Mouse (Mus musculus): ENCODE results near the gene Angptl4.
A peak's percentile ranks its signal among the peaks of the same experiment; 100 is the strongest.
"Not testable (repeated sequence)": the region's sequence is repeated elsewhere in the genome, so short reads cannot be mapped to it uniquely, and the experiment has no call there.

Angptl4 gene

DNA sequence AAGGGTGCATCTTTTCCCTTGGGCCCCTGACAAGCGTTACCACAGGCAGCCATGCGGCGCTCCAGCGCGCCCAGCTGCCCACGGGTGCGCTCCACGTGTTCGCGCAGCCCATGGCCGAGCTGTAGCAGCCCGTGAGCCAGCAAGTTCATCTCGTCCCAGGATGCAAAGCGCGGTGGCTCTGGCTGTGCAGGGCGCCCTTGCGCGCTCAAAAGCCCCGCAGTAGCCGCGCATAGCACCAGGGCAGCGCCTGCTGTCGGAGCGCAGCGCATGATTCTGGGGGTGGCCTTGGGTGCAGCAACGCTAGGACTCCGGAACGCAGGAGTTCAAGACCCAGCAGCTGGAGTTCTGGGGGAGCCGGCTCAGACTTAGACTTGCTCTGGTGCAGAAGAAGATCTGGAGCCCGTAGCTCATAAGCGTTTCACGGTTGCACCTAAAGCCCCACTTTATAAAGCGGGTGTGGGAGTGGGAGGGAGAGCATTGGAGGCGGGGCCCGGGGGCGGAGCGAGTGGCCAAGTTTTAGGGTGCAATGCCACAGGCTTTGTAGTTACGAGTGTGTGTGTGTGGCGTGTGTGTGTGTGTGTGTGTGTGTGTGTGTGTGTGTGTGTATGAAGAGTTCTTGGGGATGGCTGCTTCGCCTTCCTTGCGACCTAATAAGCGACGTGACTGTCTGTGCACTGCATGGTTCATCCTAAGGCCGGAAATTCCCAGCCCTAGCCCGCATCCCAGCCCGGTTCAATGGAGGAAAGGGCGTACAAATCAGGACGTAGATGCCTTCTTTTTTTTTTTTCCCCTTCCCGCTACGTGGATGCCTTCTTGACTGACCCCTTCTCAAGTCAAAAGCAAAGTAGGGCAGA, at the start of gene Angptl4:
TSS of gene Angptl4 (minus strand) at position 707 of the 854 bp plus-strand sequence.
- no peak for DNase-seq (ENCODE audit: low read depth, low spot score)

DNA sequence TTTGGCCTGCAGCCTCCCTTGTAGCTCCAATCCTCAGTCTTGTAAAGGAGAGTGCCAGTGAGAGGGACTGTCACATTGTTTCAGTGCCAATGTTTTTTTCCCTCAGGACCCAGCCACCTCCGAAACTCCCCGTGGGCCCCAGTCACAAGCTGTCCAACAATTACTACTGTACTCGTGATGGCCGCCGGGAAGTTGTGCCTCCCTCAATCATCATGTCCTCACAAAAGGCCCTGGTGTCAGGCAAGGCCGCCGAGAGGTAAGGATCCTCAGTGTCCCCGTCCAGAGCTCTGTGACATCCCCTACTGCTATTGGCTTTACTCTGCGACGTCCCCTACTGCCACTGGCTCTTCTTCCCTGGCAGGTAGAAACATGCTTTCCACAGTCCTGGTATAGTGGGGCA, 47.9 kb upstream of the Angptl4 start:
- no peak for DNase-seq (ENCODE audit: low read depth, low spot score)

DNA sequence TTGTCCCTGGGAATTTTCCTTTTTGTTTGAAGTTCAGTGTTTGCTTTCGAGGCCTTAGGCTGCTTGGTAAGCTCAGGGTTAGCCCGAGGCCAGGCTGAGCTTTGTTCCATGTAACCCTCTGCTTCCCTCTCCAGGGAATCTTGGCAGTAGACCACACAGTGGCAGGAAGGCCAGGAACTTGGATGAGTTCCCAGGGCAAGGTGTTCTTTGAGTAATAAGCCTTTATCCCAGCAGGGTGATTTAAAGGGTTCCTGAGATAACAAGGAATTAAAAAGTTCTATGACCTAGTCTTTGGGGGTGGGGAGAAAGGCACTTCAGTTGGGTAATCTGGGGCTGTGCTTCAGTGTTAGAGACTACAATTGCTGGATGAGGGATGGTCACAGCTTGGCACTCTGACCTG, 47.3 kb upstream of the Angptl4 start:
- DNase-seq (ENCODE audit: low read depth, low spot score): no peak

DNA sequence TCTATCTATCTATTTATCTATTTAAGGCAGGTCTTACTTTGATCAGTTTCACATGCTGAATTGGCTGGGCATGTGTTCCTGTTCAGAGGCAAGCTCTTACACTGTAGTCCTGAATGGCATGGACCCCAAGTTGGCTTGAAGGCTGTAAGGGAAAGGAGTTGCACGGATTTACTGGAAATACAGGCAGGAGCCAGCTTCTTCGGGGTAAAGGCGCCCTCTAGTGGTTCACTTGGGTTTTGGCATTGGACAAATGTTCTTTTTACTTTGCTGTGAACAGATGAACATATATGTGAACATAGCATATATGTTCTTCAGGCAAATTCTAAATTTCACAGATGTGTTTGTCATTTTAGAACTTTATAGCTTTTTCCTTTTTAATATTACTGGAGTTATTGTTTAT, 45.2 kb upstream of the Angptl4 start:
- no peak for DNase-seq (ENCODE audit: low read depth, low spot score)

DNA sequence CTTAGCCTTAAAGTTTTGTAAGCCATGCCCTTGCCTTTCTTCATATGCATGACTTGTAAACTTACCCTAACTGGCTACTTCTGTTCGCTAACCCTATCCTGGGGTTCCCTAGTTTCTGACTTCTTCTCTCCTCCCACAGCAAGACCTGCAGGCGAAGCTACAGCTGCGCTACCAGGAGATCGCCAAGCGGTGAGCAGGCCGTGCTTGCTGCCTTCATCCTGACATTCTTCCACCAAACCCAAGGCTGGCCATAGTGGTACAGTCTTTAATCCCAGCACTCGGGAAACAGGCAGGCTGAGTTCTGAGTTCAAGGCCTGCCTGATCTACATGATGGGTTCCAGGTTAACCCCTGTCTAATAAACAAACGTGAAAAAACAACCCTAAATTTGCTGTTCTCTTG, 43.8 kb upstream of the Angptl4 start:
- DNase-seq (ENCODE audit: low read depth, low spot score): no peak

DNA sequence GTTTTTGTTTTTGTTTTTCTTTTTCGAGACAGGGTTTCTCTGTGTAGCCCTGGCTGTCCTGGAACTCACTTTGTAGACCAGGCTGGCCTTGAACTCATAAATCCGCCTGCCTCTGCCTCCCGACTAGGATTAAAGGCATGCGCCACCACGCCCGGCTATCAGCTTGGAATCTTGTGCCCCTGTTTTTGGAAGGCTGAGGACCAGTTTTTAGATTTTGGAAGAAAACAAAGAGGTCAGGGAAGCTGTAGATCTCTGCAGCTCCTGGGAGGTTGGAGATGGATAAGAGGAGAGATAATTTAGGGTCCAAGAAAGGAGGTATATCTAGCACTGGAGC, 43.3 kb upstream of the Angptl4 start:
- DNase-seq (ENCODE audit: low read depth, low spot score): not testable (repeated sequence)

DNA sequence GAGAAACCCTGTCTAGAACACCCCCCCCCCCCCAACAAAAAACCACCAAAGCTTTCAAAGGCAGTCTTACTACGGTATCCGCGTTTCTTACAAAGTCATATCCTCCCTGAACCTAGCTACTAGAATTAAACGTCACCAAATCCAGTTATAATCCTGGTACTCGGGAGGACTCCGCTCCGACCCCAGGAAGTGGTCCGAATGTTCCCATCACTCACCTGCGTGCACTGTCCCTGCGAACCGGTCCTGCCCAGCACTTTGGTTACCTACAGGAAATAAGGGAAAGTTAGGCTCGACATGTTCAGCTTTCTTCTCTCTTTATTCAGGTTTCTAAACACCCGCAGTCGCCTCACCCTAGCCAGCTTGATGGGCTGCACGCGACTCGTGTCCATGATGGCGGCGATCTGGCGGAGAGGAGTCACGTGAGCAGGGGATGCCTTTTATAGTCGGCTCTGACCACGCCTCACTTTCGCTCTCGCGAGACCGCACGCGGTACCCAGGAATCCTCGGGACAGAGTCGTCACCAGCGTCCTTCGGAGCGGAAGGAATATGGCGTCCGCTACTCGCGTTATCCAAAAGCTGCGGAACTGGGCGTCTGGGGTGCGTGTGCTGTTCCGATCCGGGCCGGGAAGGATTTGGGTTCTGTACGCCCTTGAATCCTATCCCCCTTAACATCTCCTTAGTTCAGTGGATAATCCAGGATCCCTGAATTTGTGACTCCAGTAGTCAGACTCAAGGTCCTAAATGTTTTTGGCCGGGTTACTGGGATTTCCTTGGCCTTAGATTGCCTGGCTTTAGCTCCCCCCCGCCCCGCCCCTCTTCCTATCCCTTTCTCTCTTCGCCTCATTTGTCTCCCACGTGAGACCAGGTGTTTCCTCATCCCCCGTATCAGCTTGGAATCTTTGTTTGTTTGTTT, 42.7 kb upstream of the Angptl4 start, which contains the start of the genes Rps28 and Ndufa7:
TSS of gene Rps28 (minus strand) at position 479 of the 913 bp plus-strand sequence.
TSS of gene Ndufa7 (plus strand) at position 489 of the 913 bp plus-strand sequence.
- DNase-seq (ENCODE audit: low read depth, low spot score): peak; percentile 91

DNA sequence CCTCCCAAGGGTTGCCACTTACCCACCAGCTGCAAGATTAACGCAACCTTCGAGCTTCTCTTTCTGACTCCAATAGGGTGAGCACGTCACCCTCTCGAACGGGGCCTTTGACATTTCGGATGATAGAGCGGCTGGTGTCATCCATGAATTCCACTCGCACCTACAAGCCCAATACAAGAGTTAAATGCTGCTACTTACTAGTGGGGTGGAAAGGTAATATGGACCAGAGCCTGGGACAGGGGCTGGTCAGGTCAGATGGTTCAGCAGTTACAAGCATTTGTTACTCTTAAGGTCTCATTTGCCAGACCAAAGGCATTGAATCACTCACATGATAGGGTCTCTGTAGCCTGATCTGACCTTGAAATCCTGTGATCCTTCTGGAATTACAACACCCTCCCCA, 41.5 kb upstream of the Angptl4 start:
- not testable (repeated sequence) for DNase-seq (ENCODE audit: low read depth, low spot score)

DNA sequence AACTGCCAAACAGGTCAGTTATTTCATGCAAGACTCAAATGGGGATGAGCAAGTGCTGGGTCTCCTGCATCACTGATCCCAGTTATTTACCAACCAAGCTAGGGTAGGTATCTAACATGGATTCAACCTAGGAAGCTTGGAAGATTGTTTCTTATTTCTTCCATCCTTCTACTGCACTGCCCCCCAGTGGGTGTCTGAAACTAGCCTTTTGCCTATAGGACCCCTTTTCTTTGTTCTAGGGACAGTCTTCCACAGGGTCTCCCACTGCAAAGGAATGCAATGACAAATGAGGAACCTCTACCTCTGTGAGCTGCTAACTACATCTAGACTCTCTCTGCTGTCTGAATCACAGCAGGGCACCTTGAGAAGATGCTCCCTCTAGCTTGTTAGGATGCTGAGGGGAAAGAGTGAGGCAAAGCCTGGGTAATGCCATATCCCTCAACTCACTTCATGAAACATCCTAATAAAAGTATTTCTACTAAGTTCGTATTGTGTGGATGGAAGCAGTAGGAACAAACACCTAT, 40.9 kb upstream of the Angptl4 start:
- no peak for DNase-seq (ENCODE audit: low read depth, low spot score)

DNA sequence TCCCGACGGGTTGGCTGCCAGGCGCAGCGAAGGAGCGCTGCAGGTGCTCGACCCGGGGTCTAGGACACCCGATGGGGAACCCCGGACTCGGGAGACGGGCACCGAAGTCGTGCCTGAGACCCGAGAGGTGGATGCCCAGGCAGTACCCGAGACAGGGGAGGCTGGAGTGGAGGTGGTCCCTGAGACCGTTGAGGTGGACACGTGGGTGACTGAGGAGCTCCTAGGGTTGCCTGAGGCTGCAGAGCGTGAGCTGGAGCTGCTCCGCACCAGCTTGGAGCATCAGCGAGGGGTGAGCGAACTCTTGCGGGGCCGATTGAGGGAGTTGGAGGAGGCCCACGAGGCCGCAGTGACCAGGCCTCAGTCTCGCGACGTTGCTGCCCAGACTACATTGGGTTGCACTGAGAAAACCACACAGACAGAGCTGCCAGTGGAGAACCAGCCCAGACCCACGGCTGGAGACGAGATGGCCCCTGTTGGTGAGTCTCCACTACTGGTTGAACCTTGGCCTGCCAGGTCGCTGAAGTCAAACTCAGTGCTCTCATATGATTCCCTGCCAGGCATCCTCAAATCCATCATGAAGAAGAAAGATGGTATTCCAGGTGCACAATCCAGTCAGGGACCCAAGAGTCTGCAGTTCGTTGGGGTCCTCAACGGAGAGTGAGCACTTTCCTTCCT, 36.5 kb upstream of the Angptl4 start:
- no peak for DNase-seq (ENCODE audit: low read depth, low spot score)

DNA sequence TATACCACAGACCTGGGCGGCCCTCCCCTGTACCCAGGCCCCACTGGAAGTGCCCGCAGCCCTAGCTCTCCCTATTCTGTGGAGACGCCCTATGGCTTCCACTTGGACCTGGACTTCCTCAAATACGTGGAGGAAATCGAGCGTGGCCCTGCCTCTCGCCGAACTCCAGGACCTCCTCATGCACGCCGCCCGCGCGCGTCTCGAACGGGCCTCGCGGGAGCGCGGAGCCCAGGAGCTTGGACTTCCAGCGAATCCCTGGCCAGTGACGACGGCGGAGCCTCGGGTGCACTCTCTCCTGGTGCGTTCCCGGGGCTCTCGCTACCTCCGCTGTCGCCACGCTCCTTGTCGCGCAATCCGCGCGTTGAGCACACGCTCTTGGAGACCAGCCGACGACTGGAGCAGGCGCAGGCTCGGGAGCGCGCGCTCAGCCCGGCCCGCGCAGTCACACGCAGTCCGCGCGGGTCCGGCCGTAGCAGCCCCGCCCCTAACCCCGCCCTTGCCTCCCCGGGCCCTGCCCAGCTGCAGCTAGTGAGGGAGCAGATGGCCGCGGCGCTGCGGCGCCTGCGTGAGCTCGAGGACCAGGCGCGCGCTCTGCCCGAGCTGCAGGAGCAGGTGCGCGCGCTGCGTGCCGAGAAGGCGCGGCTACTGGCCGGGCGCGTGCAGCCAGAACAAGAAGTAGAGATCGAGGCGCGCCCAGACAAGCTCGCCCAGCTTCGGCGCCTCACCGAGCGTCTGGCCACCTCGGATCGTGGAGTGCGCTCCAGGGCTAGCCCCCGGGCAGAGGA, 35.7 kb upstream of the Angptl4 start:
- peak; percentile 92 for DNase-seq (ENCODE audit: low read depth, low spot score)

DNA sequence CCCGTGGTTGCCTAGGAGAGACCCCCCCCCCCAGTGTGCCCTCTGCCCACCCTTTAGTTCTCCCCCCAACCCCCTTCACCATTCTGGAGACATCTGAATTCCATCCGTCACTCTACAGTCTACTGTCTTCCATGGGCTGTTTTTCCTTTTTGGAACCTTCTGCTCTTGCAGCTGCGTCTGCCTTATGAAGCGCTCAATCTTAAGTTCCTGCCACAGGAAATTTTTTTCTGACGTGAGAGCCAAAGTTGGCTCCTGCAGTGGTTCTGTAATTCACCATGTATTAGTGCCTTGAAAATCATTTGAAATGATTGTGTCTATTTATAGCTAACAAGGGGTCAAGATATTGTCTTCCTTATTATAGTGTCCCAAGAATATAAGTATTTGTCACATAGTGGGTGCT, 35.0 kb upstream of the Angptl4 start:
- no peak for DNase-seq (ENCODE audit: low read depth, low spot score)

DNA sequence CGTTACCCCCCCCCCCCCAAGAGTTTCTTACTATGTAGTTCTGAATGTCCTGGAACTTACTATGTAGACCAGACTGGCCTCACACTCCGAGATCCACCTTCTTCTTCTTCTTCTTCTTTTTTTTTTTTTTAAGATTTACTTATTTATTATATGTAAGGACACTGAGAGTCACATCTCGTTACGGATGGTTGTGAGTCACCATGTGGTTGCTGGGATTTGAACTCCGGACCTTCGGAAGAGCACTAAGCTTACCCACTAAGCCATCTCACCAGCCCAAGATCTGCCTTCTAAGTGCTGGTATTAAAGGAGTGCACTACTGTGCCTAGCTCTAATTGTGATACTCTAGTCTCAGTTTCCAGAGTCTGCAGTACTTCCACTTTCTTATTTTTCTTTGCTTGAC, 33.8 kb upstream of the Angptl4 start:
- no peak for DNase-seq (ENCODE audit: low read depth, low spot score)

DNA sequence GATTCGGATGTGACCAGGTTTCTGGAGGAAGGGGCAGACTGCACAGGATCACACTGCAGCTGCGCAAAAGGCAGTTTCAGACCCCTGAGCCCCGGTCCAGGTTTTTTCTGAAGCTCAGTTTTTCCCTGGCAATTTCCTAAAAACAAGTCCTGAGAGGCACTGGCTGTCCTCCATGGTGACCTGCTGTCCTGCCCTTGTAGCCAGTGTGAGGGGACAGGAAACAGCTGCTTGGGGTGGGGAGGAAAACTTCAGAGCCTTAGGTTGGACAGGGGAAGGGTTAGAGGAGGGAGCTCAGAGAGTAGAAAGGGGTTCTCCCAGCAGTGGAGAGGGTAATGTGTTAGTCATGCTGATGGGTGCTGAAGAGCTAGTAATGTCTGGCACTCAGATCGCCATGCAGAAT, 31.4 kb upstream of the Angptl4 start:
- no peak for DNase-seq (ENCODE audit: low read depth, low spot score)

DNA sequence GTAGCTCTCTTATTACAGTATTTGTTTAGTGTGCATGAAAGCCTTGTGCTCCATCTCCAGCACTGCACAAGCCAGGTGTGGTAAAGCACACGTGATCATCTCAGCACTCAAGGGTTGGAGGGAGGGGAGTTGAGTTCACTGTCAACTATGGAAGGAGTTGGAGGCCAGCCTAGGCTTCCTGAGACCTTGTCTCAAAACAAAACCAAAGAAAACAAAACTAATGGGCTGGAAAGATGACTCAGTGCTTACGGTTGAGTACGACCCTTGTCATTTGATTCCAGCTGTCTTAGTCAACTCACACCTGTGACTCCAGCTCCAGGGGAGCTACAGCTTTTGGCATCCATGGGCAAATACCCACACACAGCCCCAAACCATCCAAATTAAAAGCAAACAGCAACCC, 30.8 kb upstream of the Angptl4 start:
- no peak for DNase-seq (ENCODE audit: low read depth, low spot score)

DNA sequence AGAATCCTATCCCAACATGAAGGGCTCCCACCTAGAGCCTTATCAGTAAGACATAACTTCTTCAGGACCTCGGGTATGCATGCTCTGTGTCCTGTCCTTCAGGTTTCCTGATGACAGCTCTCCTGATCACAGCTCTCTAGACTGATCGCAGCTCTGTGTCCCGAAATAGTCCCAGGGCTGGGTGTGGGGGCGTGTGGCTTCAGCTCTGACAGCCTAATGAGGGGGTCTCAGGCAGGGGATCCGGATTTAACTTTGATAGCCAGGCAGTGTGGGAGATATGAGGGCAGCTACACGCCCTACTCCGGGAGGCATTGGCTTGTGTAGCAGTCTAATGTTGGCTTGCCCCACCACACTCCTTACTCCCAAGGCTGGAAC, 29.5 kb upstream of the Angptl4 start:
- DNase-seq (ENCODE audit: low read depth, low spot score): no peak

DNA sequence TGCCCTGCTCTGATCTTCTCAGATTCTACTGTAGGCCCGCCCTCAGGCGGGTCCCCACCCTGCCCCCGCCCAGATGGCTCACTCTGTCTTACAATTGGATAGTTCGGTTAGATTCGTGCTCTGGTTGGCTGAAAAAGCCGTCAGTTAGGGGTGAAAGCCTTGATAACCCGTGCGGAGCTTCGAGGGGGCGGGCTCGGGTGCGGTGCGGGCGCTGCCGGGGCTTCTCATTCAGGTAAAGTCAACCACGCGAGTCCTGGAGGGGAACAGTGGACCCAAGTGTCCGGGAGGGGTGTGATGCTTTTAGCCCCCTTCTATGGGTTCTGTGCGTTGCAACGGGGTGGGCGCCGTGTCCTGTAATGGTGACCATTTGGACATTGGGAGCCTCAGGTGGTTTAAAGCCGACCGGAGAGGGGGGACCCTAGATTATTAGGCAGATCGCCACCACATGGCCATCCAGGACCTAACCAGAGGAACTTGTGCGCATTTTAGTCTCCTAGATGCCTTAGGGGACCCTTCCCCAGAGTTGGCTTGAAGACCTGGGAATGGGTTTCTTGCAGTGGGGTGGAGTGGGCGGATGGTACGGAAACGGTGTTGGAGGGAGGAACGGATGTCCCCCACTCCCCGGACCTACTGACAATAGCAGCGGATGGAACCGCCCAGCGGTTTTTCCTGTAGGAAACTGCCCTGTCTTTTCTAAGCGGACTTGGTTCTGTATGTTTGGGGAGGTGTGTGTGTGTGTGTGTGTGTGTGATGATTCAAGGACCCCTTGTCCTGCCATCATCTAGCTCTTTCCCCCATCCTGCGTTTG, 28.9 kb upstream of the Angptl4 start, which contains the start of gene Kank3:
TSS of gene Kank3 (plus strand) at position 186 of the 808 bp plus-strand sequence.
- peak; percentile 90 for DNase-seq (ENCODE audit: low read depth, low spot score)

DNA sequence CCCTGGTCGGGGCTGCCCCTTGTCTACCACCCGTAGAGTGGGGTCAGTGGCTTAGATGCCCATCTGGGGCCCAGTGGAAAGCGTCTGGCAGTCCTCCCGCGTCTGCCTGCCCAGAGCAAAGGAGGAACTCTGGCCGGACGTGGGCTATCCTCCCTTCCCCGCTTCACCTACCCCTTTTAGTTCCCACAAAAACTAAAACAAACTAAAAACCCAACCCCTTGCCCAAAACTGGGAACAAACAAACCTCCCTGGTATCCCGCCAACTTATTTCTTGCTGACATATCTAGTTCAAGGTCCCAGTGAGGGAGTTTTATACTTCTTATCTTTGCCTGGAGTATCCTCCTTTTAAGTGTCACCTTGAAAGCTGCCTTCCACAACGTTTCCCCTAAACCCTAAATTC, 26.6 kb upstream of the Angptl4 start:
- DNase-seq (ENCODE audit: low read depth, low spot score): no peak

DNA sequence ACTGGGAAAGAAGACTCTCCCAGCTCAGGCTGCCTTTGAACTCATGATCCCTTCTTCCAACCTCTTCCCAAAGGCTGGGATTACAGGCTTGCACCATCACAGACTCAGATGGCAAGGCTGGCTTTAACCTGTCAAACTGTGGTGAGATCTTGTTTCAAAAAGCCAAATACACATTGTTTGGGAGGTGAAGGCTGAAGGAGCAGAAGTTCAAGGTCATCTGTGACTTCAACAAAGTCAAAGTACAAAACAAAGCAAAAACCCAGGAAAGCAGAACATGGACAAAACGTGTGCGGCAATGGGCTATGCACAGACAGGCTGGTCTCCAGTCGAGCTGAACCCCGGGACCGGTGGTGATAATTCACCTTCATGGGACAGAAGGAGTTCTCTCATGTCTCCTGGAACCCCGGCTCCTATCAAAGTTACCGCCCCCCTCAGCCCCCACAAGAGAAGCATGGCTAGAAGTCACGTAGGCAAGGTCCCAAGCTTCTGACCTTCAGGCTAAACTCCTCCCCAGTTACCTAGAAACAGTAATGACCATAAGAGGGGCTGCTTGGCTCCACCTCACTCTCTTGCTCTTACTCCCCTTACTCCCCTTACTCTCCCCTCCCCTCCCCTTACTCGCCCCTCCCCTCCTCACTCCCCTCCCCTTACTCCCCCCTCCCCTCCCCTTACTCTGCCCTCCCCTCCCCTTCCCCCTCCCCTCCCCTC, 25.7 kb upstream of the Angptl4 start:
- no peak for DNase-seq (ENCODE audit: low read depth, low spot score)

All from brain, embryonic 18.5 days (tissue).